Mouse (Mus musculus): ENCODE results near the gene Me3.

GRCm38 (mm10) chr7:89676176-89676575 is 44.0 kb downstream of the Me3 start:
- TF ChIP-seq CTCF (IDR thresholded peaks at IDR 0.05; ENCODE audit: insufficient read depth, low read depth, low read length), result no peak
- no peak for TF ChIP-seq POLR2A (IDR thresholded peaks at IDR 0.05; ENCODE audit: insufficient read depth, low read depth, low read length)
